Mouse (Mus musculus) thymus, adult 2 months (tissue): ENCODE measurements around the gene Rfx4.

Experiments used
- CTCF ChIP-seq: fragments of 200-500 bp; IDR thresholded peaks from 2 replicates; pipeline ENCODE4 v1.5.1; 2012; ENCODE audit warnings: mild to moderate bottlenecking, control low read depth, low read length, moderate library complexity, borderline replicate concordance; ENCODE audit not compliant: control insufficient read depth, poor library complexity, insufficient read depth; ENCODE audit errors: extremely low read depth
- POLR2A ChIP-seq: fragments of 200-500 bp; IDR thresholded peaks from 2 replicates; pipeline ENCODE4 v1.6.1; 2012; ENCODE audit warnings: mild to moderate bottlenecking, low read length, control low read depth, moderate library complexity; ENCODE audit not compliant: control insufficient read depth, poor library complexity, insufficient read depth; ENCODE audit errors: extremely low read depth

GRCm38 (mm10) chr10:84886221-84886627, 130.4 kb downstream of the Rfx4 start:
- TF ChIP-seq CTCF (no peak), POLR2A (no peak)
